Mouse (Mus musculus) T-cell, adult 2 months (primary cell): ENCODE results near the gene Glp2r.

Experiments used
- DNase-seq: peaks from one replicate; pipeline ENCODE4 v3.0.0; 2022; ENCODE audit warnings: low spot score

The Glp2r gene

DNA sequence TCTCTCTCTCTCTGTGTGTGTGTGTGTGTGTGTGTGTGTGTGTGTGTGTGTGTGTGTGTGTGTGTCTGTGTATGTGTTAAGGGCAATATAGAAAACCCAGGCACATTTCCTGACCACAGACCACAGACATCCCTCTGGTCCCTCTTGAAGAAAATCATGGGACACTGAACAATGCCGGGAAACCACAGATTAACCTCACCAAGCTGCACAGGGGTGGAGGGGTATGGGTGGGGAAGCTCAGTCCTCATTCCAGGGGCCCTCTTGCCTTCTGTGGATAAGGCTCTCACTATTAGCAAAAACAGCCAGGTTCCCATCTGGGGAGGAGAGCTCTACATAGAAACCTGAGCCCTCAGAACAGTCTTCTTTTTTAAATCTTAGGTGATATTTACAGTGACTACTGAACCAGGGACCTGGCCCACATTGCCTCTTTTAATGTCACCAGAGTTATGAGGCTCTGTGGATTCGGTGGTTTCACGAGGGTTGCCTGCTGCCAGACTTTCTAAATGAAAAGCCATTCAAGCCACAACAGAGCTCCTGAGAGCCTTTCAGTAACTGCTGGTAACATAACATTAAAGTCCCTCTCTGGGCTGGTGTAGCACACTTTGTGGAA, 137.2 kb downstream of the Glp2r start:
- no peak for DNase-seq

GRCm38 (mm10) chr11:67632906-67633305, 138.0 kb downstream of the Glp2r start:
- no peak for DNase-seq

- no peak for DNase-seq
These were observed 142.4 kb downstream of the Glp2r start for GRCm38 (mm10) chr11:67628522-67628921.

GRCm38 (mm10) chr11:67627179-67627578, 143.8 kb downstream of the Glp2r start:
- no peak for DNase-seq

DNA sequence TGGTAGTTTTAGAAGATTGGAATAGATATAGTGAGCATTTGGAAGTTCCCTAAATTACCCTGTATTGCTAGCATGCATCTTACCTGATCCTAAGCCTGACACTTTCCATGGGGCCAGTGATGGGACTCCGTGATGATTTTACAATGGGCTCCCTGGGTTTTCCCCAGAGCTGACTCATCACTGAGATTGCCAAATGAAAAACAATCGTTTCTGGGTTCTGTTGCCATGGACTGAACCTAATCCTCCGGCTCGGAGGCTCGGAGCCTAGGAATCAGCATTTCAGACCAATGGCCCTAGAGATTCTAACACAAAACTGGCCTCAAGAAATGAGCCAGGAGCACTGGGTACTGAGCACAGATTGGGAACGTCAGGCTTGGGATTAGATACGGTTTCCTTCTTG, 148.6 kb downstream of the Glp2r start:
- DNase-seq: no peak

DNA sequence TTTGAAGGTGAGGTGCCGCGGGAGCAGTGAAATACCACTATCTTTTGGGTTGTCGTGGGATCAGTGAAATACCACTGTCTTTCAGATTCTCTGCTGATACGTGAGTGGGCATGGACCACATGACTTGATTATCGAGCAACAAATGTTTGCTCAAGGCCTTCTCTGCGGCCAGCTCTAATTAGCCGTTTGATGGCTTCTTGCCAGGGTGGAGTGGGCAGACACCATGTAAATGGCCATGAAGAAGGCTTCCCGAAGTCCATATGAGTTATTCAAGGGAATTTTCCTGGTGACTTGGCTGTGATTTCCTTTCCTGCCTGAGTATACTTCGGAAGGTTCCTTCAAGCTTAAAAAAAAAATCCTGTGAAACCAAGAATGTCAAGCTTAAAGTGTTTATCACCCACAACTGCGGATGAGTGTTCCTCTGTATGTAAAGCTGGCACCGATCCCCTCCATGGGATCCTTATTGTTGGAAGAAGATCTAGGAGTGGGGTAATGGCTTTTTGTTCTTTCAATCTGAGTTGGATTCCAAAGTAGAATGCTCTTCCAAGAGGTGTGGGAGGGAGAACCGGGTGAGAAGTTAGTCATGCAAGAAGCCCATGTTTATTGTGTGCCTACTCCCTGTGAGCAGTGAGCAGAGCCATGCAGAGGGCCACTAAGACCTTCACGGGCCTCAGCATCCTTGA, 154.3 kb downstream of the Glp2r start:
- DNase-seq: no peak

DNA sequence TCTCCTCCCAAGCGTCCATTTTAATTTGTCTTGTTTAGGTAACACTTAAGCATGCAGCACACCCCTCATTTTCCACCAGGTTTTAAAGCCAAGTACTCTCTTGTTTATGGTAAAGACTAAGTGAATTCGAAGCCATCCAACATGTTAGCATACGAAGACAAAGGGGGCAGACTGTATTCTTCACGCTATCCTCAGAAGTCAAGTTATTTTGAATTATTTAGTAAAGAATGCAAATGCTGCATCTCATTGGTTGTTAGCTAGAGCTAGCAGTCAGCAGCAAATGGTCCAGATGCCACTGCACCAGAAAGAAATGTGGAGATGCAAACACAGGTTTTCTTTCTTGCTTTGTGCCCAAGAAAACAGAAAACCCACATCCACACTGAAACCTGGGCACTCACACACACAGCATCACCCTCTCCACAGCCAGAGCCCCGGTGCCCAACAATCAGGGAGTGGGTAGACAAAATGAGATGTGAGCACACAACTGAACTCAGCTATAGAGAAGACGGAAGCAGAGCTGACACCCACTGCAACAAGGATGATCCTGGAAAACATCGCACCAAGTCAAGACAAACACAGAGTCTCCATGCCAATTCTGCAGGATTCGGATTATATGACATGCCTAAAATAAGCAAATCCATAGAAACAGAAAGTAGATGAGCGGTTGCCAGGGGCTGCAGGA, 158.7 kb downstream of the Glp2r start:
- DNase-seq: no peak
